Mouse (Mus musculus): Measurements from ENCODE around the gene Tusc2. TPM values are rescaled to one million over a fixed set of nuclear protein-coding genes. Genes with fewer than 3 reads are reported as not detected.

Gene Tusc2
- polyA plus RNA-seq, 1 experiment from 2014 or later = 87.1 TPM

- H3K4me1 ChIP-seq (replicated peaks) = peaks cover 71% of the 10 kb centered on the region
- H3K27me3 ChIP-seq (ENCODE audit: insufficient read depth, poor library complexity, severe bottlenecking) = no peaks in the 10 kb centered on the region
- no peak for DNase-seq (ENCODE audit: low spot score)
- H3K36me3 ChIP-seq = peaks cover 46% of the 10 kb centered on the region
- no peaks in the 10 kb centered on the region; the same call in 1 of the 2 replicates for H3K9me3 ChIP-seq
- no peak overlapping the region for H3K4me3 ChIP-seq
- 86% methylated on average over 14 of the region's 14 CpGs for WGBS
- peak overlapping the region; percentile 86; the same call in 1 of the 2 replicates for H3K27ac ChIP-seq
Observed at GRCm38 (mm10) chr9:107575579-107576356, 12.7 kb downstream of the Tusc2 start.

- Histone ChIP-seq H3K4me1 (replicated peaks) (peaks cover 71% of the 10 kb centered on the region), H3K9me3 (no peaks in the 10 kb centered on the region; the same call in 1 of the 2 replicates), H3K36me3 (peaks cover 38% of the 10 kb centered on the region), H3K4me3 (peak within 1 kb of the TSS; percentile 52), H3K27me3 (ENCODE audit: insufficient read depth, poor library complexity, severe bottlenecking) (no peaks in the 10 kb centered on the region), H3K27ac (peak within 1 kb of the TSS; percentile 86)
- peak; percentile 89 for DNase-seq (ENCODE audit: low spot score)
- WGBS = 25% methylated on average over 16 of the region's 16 CpGs
Observed at GRCm38 (mm10) chr9:107576357-107577107, 13.5 kb downstream of the Tusc2 start, which contains the start of gene Hyal1. Hyal1 (plus strand) TSS chr9:107576927.

DNA sequence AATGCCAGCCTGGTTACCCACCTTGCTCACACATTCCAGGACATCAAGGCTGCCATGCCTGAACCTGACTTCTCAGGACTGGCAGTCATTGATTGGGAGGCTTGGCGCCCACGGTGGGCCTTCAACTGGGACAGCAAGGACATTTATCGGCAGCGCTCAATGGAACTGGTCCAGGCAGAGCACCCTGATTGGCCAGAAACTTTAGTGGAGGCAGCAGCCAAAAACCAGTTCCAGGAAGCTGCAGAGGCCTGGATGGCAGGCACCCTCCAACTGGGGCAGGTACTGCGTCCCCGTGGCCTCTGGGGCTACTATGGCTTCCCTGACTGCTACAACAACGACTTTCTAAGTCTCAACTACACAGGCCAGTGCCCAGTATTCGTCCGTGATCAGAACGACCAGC lies 14.8 kb downstream of the Tusc2 start:
- peaks cover 74% of the 10 kb centered on the region for H3K4me1 ChIP-seq (replicated peaks)
- 92% methylated on average over 10 of the region's 10 CpGs for WGBS
- peaks cover 30% of the 10 kb centered on the region for H3K36me3 ChIP-seq
- H3K27me3 ChIP-seq (ENCODE audit: insufficient read depth, poor library complexity, severe bottlenecking) = no peaks in the 10 kb centered on the region
- H3K9me3 ChIP-seq = no peaks in the 10 kb centered on the region; the same call in 1 of the 2 replicates
- DNase-seq (ENCODE audit: low spot score) = no peak
- H3K4me3 ChIP-seq = 0 out of 2 replicates have a peak overlapping the region, but pooled peaks have one; percentile 52
- H3K27ac ChIP-seq = no peak overlapping the region

DNA sequence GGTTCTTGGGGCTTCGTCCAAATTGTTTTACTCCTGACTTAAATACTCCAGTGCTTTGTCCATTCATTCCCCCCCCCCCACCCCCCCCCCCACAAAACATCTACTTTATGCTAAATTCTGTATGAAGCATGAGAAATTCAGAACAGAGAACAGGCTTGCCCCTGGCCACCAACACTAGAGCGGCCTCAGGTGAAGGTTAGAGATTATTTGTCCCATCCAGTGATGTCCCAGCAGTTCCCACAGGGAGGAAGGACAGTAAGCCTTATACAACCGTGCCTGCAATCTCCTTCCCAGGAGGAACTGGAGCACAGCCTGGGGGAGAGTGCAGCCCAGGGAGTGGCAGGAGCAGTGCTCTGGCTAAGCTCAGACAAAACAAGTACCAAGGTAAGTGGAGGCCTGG lies 15.5 kb downstream of the Tusc2 start, which contains the start of gene Naa80:
Gene Naa80, plus strand, starts transcription at position 301 of the 400 bp plus-strand sequence.
- Histone ChIP-seq H3K9me3 (no peaks in the 10 kb centered on the region; the same call in 1 of the 2 replicates), H3K4me3 (0 out of 2 replicates have a peak within 1 kb of the TSS, but pooled peaks have one; percentile 70), H3K27ac (peak within 1 kb of the TSS; percentile 93; the same call in 1 of the 2 replicates), H3K27me3 (ENCODE audit: insufficient read depth, poor library complexity, severe bottlenecking) (no peaks in the 10 kb centered on the region), H3K36me3 (peaks cover 30% of the 10 kb centered on the region), H3K4me1 (replicated peaks) (peaks cover 78% of the 10 kb centered on the region)
- no peak for DNase-seq (ENCODE audit: low spot score)
- 88% methylated on average over 3 of the region's 3 CpGs for WGBS

GRCm38 (mm10) chr9:107579023-107579900 lies 16.2 kb downstream of the Tusc2 start:
- Histone ChIP-seq H3K4me3 (0 out of 2 replicates have a peak overlapping the region, but pooled peaks have one; percentile 70), H3K27ac (peak overlapping the region; percentile 93; the same call in 1 of the 2 replicates)

DNA sequence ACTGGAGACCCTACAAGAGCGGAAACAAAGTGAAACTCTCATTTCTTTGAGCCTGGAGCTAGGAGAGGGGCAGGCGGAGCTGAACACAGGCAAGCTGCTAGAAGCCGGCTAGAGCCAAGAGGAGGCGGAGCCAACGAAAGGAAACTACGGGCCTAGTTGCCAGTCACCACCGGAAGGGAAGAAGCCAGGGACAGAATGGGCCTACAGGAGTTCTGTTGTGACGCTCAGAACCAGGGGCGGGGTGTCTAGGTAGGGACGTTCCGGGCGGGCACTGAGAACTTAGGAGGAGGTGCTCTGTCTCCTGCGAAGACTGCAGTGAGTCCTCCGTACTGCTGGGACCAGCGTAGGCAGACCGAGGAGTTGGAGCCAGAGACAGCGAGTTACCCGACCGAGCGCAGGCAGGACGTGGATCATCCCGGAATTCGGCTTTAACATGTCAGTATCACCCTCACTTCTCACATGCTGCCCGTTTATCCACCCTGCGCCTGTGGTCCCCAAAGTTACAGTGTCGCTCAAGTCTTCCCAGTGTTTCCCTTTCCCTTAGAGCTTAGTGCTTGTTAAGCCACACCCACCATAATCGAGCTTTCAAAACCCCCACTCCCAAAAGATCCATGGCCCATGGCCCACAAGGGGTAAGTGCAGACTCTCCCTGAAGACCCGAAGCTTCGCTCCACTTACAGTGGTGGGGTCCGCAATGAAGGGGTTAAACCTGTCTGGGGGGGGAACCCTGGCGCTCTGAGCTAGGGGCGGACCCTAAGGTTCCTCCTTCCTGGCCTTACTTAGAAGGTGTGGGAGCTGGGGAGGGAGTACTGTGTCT lies 17.7 kb downstream of the Tusc2 start, which contains the start of gene Hyal3:
Gene Hyal3, plus strand, starts transcription at position 318 of the 817 bp plus-strand sequence.
- no peaks in the 10 kb centered on the region for H3K9me3 ChIP-seq
- DNase-seq (ENCODE audit: low spot score) = peak; percentile 84
- peak within 1 kb of the TSS; percentile 70 for H3K4me3 ChIP-seq
- WGBS = 1% methylated on average over 32 of the region's 32 CpGs
- H3K27ac ChIP-seq = peak within 1 kb of the TSS; percentile 93
- H3K27me3 ChIP-seq (ENCODE audit: insufficient read depth, poor library complexity, severe bottlenecking) = no peaks in the 10 kb centered on the region
- peaks cover 19% of the 10 kb centered on the region for H3K36me3 ChIP-seq
- peaks cover 74% of the 10 kb centered on the region for H3K4me1 ChIP-seq (replicated peaks)

More at GRCm38 (mm10) chr9:107579023-107579900, 16.2 kb downstream of the Tusc2 start:
- Histone ChIP-seq H3K27me3 (ENCODE audit: insufficient read depth, poor library complexity, severe bottlenecking) (no peaks in the 10 kb centered on the region), H3K36me3 (peaks cover 27% of the 10 kb centered on the region), H3K4me1 (replicated peaks) (peaks cover 78% of the 10 kb centered on the region), H3K9me3 (no peaks in the 10 kb centered on the region)
- no peak for DNase-seq (ENCODE audit: low spot score)
- 94% methylated on average over 14 of the region's 14 CpGs for WGBS

DNA sequence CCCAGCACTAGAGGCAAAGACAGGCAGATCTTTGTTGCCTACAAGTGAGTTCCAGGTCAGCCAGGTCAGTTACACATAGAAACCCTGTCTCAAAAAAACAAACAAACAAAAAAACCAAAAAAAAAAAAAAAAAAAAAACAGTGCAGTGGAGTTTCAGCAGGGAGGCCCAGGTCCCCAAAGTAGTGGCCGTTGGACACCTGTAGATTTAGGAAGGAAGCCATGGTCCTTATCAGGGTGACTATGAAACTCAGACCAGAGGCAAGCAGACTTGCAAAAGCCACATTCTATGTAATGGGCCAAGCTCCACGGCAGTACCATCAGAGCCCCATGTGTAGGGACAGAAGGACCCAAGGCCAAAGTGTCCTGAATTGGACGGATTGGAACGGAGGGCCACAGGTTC lies 18.5 kb downstream of the Tusc2 start:
- Histone ChIP-seq H3K27me3 (ENCODE audit: insufficient read depth, poor library complexity, severe bottlenecking) (no peaks in the 10 kb centered on the region), H3K27ac (peak overlapping the region; percentile 93), H3K9me3 (no peaks in the 10 kb centered on the region), H3K4me1 (replicated peaks) (peaks cover 67% of the 10 kb centered on the region), H3K4me3 (peak overlapping the region; percentile 70), H3K36me3 (peaks cover 19% of the 10 kb centered on the region)
- DNase-seq (ENCODE audit: low spot score) = no peak
- 76% methylated on average over 4 of the region's 4 CpGs for WGBS

DNA sequence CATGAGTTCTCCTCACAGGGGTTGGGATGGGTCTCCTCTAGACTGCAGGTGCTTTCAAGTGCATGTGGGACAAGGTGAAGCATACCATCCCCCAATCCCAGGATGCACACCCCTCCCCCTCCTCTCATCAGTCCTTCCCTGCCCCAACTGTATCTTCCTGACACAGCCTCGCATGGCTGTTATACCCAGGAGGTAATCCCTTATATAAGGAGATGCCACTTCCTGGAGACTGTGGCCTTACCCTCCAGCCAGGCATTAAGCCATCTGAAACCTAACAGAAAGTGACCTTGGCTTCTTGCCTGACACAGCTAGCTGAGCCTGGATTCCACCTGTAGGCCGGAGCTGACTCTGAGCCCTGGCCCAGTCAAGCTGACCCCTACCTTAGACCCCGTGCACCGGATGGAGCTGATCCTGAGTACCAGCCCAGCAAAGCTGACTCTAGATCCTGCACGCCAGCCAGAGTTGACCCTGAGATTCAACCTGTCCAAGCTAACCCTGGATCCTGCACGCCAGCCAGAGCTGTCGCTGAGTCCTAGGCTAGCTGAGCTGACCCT lies 19.5 kb downstream of the Tusc2 start:
- no peak for DNase-seq (ENCODE audit: low spot score)
- no peak overlapping the region for H3K27ac ChIP-seq
- H3K4me1 ChIP-seq (replicated peaks) = peaks cover 65% of the 10 kb centered on the region
- H3K9me3 ChIP-seq = no peaks in the 10 kb centered on the region
- H3K36me3 ChIP-seq = peaks cover 19% of the 10 kb centered on the region
- no peak overlapping the region for H3K4me3 ChIP-seq
- 90% methylated on average over 7 of the region's 7 CpGs for WGBS
- H3K27me3 ChIP-seq (ENCODE audit: insufficient read depth, poor library complexity, severe bottlenecking) = no peaks in the 10 kb centered on the region

- no peaks in the 10 kb centered on the region for H3K9me3 ChIP-seq
- no peaks in the 10 kb centered on the region for H3K27me3 ChIP-seq (ENCODE audit: insufficient read depth, poor library complexity, severe bottlenecking)
- H3K36me3 ChIP-seq = peaks cover 19% of the 10 kb centered on the region
- H3K4me3 ChIP-seq = no peak overlapping the region; the same call in 1 of the 2 replicates
- H3K4me1 ChIP-seq (replicated peaks) = peaks cover 65% of the 10 kb centered on the region
- H3K27ac ChIP-seq = 0 out of 2 replicates have a peak overlapping the region, but pooled peaks have one; percentile 3
- WGBS = 91% methylated on average over 14 of the region's 14 CpGs
- no peak for DNase-seq (ENCODE audit: low spot score)
Observed at GRCm38 (mm10) chr9:107583174-107583573, 20.1 kb downstream of the Tusc2 start.

- Histone ChIP-seq H3K9me3 (no peaks in the 10 kb centered on the region), H3K27ac (peak overlapping the region; percentile 70), H3K36me3 (peaks cover 42% of the 10 kb centered on the region), H3K27me3 (ENCODE audit: insufficient read depth, poor library complexity, severe bottlenecking) (no peaks in the 10 kb centered on the region), H3K4me3 (no peak overlapping the region), H3K4me1 (replicated peaks) (peaks cover 44% of the 10 kb centered on the region)
- DNase-seq (ENCODE audit: low spot score) = no peak
- 92% methylated on average over 5 of the region's 5 CpGs for WGBS
Observed at GRCm38 (mm10) chr9:107586504-107586903, 23.4 kb downstream of the Tusc2 start.
